Mouse (Mus musculus) gastrocnemius, adult 2 months (tissue): ENCODE measurements at regions not wholly inside any gene's neighbourhood (a gene's known extent, or its start where the extent isn't known, plus 50 kb on each side); places are given as distances from the start of the nearest gene placed in this dataset.

ENCODE experiments used
- DNase-seq: peaks from one replicate; pipeline ENCODE4 v3.0.0; 2022
- H3K27ac ChIP-seq: fragments of 200-600 bp; 2 replicates; pipeline ENCODE4 v1.8.1; 2022; ENCODE audit warnings: mild to moderate bottlenecking
- H3K4me3 ChIP-seq: fragments of 200-600 bp; 2 replicates; pipeline ENCODE4 v1.8.1; 2022; ENCODE audit warnings: mild to moderate bottlenecking, moderate library complexity
- CTCF ChIP-seq: fragments of 200-600 bp; IDR thresholded peaks from 2 replicates; pipeline ENCODE4 v1.8.1; 2022; ENCODE audit warnings: antibody characterized with exemption, mild to moderate bottlenecking, moderate library complexity
- intact Hi-C: fragments of 180-260 bp; cut with DNase I; formaldehyde crosslinking; loops from one replicate; pipeline ENCODE4 v1.15.1; 2025

DNA sequence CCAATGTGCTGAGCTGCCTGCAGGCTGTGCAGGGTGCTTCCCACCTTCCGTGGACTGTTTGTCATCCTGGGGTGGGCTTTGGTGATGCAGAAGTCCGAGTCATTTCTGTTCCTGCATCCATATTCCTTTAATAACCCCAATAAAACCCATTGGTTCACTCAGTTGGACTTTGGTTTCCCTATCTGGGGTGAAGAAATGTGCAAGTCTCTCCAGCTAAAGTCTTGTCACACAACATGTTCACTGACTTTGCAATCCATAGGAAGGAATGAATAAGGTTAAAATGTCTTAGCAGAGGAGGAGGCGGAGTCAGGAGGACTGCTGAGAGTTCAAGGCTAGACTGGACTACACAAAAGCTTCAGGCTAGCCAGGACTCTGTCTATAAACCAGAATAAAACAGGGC, 300.5 kb downstream of the 4933412E24Rik start:
- intact Hi-C loops, result no loop called here
- no peak for TF ChIP-seq CTCF
- DNase-seq, result no peak
- no peak overlapping the region for H3K27ac ChIP-seq
- H3K4me3 ChIP-seq, result no peak overlapping the region

DNA sequence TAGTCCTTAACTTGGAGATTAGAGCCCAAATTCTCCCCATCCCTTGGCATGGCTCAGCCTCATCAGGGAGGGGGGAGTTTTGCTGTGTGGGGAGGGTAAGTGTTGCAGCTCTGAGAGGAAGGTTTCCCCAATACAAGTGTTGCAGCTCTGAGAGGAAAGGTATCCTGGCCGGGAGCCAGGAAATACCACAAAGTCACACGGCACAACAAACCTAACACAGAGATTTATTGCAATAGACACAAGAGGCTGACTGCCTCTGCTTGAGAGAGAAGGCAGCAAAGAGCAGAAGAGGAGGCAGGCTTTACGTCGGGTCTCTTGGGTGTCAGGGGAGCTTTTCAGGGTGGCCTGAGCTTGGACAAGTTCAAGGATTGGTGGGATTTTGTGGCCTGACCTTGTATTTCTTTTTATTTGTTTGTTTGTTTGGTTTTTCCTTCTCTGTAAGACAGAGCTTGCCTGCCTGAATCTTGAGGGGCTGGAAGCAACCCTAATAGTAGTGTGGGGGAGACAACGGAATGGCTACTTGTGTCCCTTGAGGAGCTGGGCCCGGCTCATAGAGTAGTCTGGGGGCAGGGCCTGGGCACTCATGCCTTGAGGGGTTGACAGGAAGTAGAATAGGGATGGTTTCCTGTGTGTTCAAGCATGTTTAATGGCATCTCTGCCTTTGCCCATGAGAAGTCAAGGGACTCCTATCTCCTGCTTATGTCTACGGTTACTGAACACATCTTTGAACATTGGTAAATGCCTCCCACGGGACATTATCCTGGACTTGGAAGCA, 302.3 kb downstream of the 4933412E24Rik start:
- TF ChIP-seq CTCF, result no peak
- intact Hi-C loops, result no loop called here
- Histone ChIP-seq H3K27ac (no peak overlapping the region), H3K4me3 (no peak overlapping the region)
- DNase-seq, result no peak

DNA sequence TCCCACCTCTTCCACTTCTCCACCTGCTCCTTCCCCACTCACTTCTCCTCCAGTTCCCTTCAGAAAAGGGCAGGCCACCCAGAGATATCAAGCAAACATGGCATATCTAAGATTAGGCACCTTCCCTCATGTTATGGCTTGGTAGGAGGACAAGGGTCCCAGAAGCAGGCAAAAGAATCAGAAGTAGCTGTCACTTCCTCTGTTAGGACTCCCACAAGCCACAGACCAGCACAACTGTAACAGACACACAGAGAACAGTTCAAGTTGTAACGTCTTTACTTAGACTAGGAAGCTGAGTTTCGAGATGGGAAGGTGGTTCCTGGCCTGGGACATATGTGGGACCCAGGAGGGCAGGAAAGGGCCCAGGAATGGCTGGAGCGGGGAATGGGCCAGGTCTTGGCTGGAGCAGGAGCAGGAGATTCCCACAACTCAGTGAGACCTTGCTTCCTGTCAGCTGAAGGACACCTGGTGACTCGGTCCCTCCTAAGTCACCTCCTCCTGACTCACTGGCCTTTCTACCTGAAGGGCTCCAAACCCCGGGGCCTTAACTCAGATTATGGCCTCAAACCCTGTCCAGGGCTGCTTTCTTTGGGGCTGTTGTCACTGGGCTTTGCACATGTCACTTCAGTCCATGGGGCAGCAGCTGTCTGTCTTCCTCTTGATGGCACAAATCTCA, 304.2 kb downstream of the 4933412E24Rik start:
- intact Hi-C loops, result no loop called here
- DNase-seq, result no peak
- H3K4me3 ChIP-seq, result no peak overlapping the region
- TF ChIP-seq CTCF, result no peak
- H3K27ac ChIP-seq, result no peak overlapping the region

DNA sequence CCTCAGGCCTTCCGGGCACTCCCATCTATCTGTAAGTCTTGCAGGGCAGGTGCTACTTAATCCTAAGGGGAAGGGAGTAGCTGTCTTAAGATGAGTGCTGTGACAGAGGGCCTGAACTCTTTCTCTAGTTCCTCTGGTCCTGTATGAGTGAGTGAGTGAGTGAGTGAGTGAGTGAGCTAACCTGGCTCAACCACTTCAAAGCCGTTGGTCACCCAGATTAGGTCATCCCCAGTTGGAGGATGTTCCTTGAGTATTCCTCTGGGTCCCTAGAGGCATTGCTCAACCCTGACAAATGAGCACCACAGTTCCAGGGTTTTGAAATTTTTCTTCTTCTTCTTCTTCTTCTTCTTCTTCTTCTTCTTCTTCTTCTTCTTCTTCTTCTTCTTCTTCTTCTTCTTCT, 306.5 kb downstream of the 4933412E24Rik start:
- no peak for DNase-seq
- Histone ChIP-seq H3K4me3 (no peak overlapping the region), H3K27ac (no peak overlapping the region)
- intact Hi-C loops, result no loop called here
- TF ChIP-seq CTCF, result no peak

DNA sequence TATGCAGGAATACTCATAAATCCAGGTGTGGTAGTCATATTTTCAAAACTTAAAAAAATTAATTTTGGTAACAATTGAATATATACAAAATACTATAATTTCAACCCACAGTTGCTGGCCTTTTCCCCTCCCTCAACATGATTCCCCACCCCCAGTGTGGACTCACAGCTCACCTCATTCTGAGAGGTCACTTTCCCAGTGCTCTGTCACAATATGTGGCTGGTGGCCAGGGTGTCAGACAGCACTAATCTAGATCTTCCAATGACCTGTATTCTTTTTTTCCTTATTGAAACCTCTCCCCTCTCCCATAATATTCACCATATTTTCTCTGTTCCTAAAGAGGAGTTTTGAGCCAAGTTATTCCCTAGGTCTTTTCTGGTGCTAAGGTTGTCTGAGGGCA, 308.0 kb downstream of the 4933412E24Rik start:
- no peak for TF ChIP-seq CTCF
- Histone ChIP-seq H3K4me3 (no peak overlapping the region), H3K27ac (no peak overlapping the region)
- no peak for DNase-seq
- intact Hi-C loops, result no loop called here

- no peak for TF ChIP-seq CTCF
Observed at GRCm38 (mm10) chr15:59707081-59707480, 309.3 kb downstream of the 4933412E24Rik start.

More at GRCm38 (mm10) chr15:59707081-59707480, 309.3 kb downstream of the 4933412E24Rik start:
- no peak for DNase-seq
- Histone ChIP-seq H3K4me3 (no peak overlapping the region), H3K27ac (no peak overlapping the region)
- intact Hi-C loops, result no loop called here
